In genomic region chr19:55806434-55807193, GRCm38 (mm10) we compare ENCODE assay signal across 8 mouse cellular contexts.
DNase-seq lines count a peak whose midpoint lies in the region; ATAC-seq and TF ChIP-seq lines count a peak whose summit lies in the region.
"Had no signal": no experiment of that assay in that cellular context is flagged by ENCODE, and none has a peak within 500 bp of the region (broad histone marks: within the 10 kb centered on the region; RNA-seq: fewer than 3 reads in every experiment).

No protein-coding gene starts in this region.

- no peak for TF ChIP-seq POLR2A in small intestine, adult 2 months (IDR thresholded peaks at IDR 0.05; ENCODE audit: low read depth, low read length)

- no peak overlapping the region for H3K4me3 ChIP-seq in liver, embryonic 16.5 days (ENCODE audit: low read depth, low read length)
- no peak overlapping the region for H3K4me3 ChIP-seq in liver, embryonic 12.5 days
- no peak overlapping the region for H3K4me3 ChIP-seq in heart, postnatal 0 days (ENCODE audit: low read depth, low read length)
- H3K4me3 ChIP-seq in kidney, postnatal 0 days (replicated peaks; ENCODE audit: low read depth, low read length): no peak overlapping the region
- H3K4me3 ChIP-seq in small intestine, adult 2 months (ENCODE audit: low read depth, low read length): no peak overlapping the region

- H3K27me3 ChIP-seq in liver, embryonic 16.5 days (ENCODE audit: control insufficient read depth, insufficient read depth, low read depth, low read length): peaks cover 6% of the 10 kb centered on the region; the same call in 1 of the 2 replicates
- peaks cover 8% of the 10 kb centered on the region; the same call in 1 of the 2 replicates for H3K27me3 ChIP-seq in liver, embryonic 12.5 days (replicated peaks)
- no peaks in the 10 kb centered on the region for H3K27me3 ChIP-seq in heart, postnatal 0 days (ENCODE audit: control insufficient read depth, insufficient read depth, low read length)
- H3K27me3 ChIP-seq in kidney, postnatal 0 days (ENCODE audit: insufficient read depth, low read length): no peaks in the 10 kb centered on the region
- no peaks in the 10 kb centered on the region for H3K27me3 ChIP-seq in small intestine, adult 2 months (ENCODE audit: control insufficient read depth, insufficient read depth, low read length)

- no peak for TF ChIP-seq CTCF in heart, postnatal 0 days (IDR thresholded peaks at IDR 0.05; ENCODE audit: low read depth)
- no peak for TF ChIP-seq CTCF in kidney, postnatal 0 days (IDR thresholded peaks at IDR 0.05; ENCODE audit: low read depth)
- TF ChIP-seq CTCF in small intestine, adult 2 months (IDR thresholded peaks at IDR 0.05; ENCODE audit: extremely low read depth, insufficient read length, insufficient replicate concordance, low read depth, low read length): no peak

- H3K9me3 ChIP-seq in liver, embryonic 16.5 days (replicated peaks; ENCODE audit: control insufficient read depth, low read length): no peaks in the 10 kb centered on the region
- no peaks in the 10 kb centered on the region for H3K9me3 ChIP-seq in liver, embryonic 12.5 days (replicated peaks)
- H3K9me3 ChIP-seq in heart, postnatal 0 days (replicated peaks; ENCODE audit: control insufficient read depth, low read length): no peaks in the 10 kb centered on the region
- no peaks in the 10 kb centered on the region for H3K9me3 ChIP-seq in kidney, postnatal 0 days (replicated peaks; ENCODE audit: low read length)

- H3K36me3 ChIP-seq in liver, embryonic 16.5 days (ENCODE audit: control insufficient read depth, insufficient read depth): no peaks in the 10 kb centered on the region
- H3K36me3 ChIP-seq in liver, embryonic 12.5 days: no peaks in the 10 kb centered on the region
- H3K36me3 ChIP-seq in heart, postnatal 0 days (replicated peaks; ENCODE audit: control insufficient read depth, insufficient read depth, low read length): no peaks in the 10 kb centered on the region
- H3K36me3 ChIP-seq in kidney, postnatal 0 days (ENCODE audit: insufficient read depth, low read length): no peaks in the 10 kb centered on the region
- 0 out of 2 replicates have a peak, but pooled peaks cover 8% of the 10 kb centered on the region for H3K36me3 ChIP-seq in small intestine, adult 2 months (ENCODE audit: control insufficient read depth, insufficient read depth, low read length)

- H3K4me2 ChIP-seq in liver, embryonic 16.5 days (ENCODE audit: low read depth, low read length): no peak overlapping the region
- H3K4me2 ChIP-seq in liver, embryonic 12.5 days: no peak overlapping the region
- peak overlapping the region; percentile 18; the same call in 1 of the 2 replicates for H3K4me2 ChIP-seq in heart, postnatal 0 days (ENCODE audit: low read depth, low read length)
- no peak overlapping the region for H3K4me2 ChIP-seq in kidney, postnatal 0 days (ENCODE audit: low read length)

- no peak for TF ChIP-seq EP300 in heart, postnatal 0 days (IDR thresholded peaks at IDR 0.05; ENCODE audit: low read depth)

- DNase-seq in heart, postnatal 0 days (ENCODE audit: low spot score): no peak
- no peak for DNase-seq in kidney, postnatal 0 days (ENCODE audit: low spot score)
- DNase-seq: left cerebral cortex, postnatal 4 days had no signal

- H3K27ac ChIP-seq in liver, embryonic 16.5 days (ENCODE audit: low read length): peak overlapping the region; percentile 2; the same call in 1 of the 2 replicates
- H3K27ac ChIP-seq in liver, embryonic 12.5 days: no peak overlapping the region
- peak overlapping the region; percentile 55 for H3K27ac ChIP-seq in heart, postnatal 0 days (ENCODE audit: low read depth)
- H3K27ac ChIP-seq in kidney, postnatal 0 days: peak overlapping the region; percentile 31; the same call in 1 of the 2 replicates
- peak overlapping the region; percentile 40; the same call in 1 of the 2 replicates for H3K27ac ChIP-seq in small intestine, adult 2 months (ENCODE audit: insufficient read depth, low read depth, low read length)

- H3K9ac ChIP-seq in liver, embryonic 16.5 days (ENCODE audit: low read depth, low read length): no peak overlapping the region
- no peak overlapping the region for H3K9ac ChIP-seq in liver, embryonic 12.5 days
- no peak overlapping the region; the same call in 1 of the 2 replicates for H3K9ac ChIP-seq in heart, postnatal 0 days (replicated peaks; ENCODE audit: low read depth, low read length)
- no peak overlapping the region for H3K9ac ChIP-seq in kidney, postnatal 0 days (ENCODE audit: low read depth, low read length)

- ATAC-seq in liver, embryonic 16.5 days (ENCODE audit: low read depth): peak; percentile 50; the same call in 1 of the 2 replicates
- no peak for ATAC-seq in liver, embryonic 12.5 days
- peak; percentile 56 for ATAC-seq in heart, postnatal 0 days (ENCODE audit: insufficient read depth, low read depth)
- ATAC-seq in kidney, postnatal 0 days (replicated peaks; ENCODE audit: low FRiP score, low read depth): no peak
- ATAC-seq in activated CD4-positive, CD25-positive, alpha-beta regulatory T cell, adult 4 months: no peak
- ATAC-seq in inflammation-experienced regulatory T-cells, adult 6 months: no peak

- WGBS in liver, embryonic 16.5 days (ENCODE audit: insufficient replicate concordance): 38% methylated on average over 12 of the region's 12 CpGs
- 55% methylated on average over 12 of the region's 12 CpGs for WGBS in liver, embryonic 12.5 days (ENCODE audit: insufficient replicate concordance)
- 48% methylated on average over 12 of the region's 12 CpGs for whole genome bisulfite sequencing in heart, postnatal 0 days
- 38% methylated on average over 12 of the region's 12 CpGs for WGBS in kidney, postnatal 0 days
- WGBS in small intestine, adult 2 months: 24% methylated on average over 12 of the region's 12 CpGs

- H3K4me1 ChIP-seq in liver, embryonic 16.5 days (ENCODE audit: control insufficient read depth, low read depth, low read length): peaks cover 11% of the 10 kb centered on the region
- peaks cover 21% of the 10 kb centered on the region for H3K4me1 ChIP-seq in liver, embryonic 12.5 days
- peaks cover 12% of the 10 kb centered on the region; the same call in 1 of the 2 replicates for H3K4me1 ChIP-seq in heart, postnatal 0 days (ENCODE audit: control insufficient read depth, insufficient read depth)
- H3K4me1 ChIP-seq in kidney, postnatal 0 days (replicated peaks; ENCODE audit: insufficient read depth, low read length): peaks cover 21% of the 10 kb centered on the region
- H3K4me1 ChIP-seq in small intestine, adult 2 months (ENCODE audit: control insufficient read depth, insufficient read depth, insufficient read length, low read length): peaks cover 29% of the 10 kb centered on the region

Comparison
In these comparisons a context has a peak if more than half of its experiments do, and no peak if none do; other contexts are left out.
1. ATAC-seq: peak in liver, embryonic 16.5 days (single experiment) and heart, postnatal 0 days (single experiment); none in liver, embryonic 12.5 days (single experiment), kidney, postnatal 0 days (single experiment), activated CD4-positive, CD25-positive, alpha-beta regulatory T cell, adult 4 months (single experiment) and inflammation-experienced regulatory T-cells, adult 6 months (single experiment).